Mouse (Mus musculus): ENCODE results near the gene Gm14226.
"Not testable (repeated sequence)": the region's sequence is repeated elsewhere in the genome, so short reads cannot be mapped to it uniquely, and the experiment has no call there.

Gene Gm14226

DNA sequence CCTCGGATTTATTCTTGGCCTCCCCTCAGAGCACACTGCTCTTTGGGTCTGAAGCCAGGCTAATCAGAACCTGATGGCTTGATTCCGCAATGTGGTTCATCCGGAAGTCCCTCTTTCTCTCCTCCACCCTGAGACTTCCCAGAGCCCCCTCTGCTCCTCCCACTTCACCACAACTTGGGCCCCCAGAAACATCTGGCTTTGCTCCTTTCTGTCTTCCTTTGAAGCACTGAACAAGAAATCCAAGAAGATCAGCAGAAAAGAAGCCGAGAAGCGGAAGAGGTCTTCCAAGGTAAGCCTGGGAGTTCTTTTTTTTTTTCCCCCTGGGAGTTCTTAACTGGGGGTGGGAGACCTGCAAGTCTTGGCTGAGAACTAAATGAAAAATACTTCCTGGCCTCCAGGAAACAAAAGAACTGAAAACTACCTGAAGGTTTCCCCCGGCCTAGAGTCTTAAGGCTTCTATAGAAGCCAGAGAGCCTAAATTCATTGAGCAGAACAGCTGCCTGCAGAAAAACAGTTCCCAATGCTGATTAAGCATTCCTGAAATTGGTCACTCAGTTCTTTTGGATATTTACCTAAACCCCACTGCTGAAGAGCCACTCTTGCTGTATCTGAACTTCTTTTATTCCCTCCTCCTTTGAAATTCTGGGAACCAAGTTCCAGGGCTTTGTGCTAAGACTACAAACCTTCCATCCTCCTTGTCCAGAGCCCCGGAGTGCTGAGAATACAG, 29.5 kb downstream of the Gm14226 start:
- DNase-seq (ENCODE audit: low spot score): no peak

DNA sequence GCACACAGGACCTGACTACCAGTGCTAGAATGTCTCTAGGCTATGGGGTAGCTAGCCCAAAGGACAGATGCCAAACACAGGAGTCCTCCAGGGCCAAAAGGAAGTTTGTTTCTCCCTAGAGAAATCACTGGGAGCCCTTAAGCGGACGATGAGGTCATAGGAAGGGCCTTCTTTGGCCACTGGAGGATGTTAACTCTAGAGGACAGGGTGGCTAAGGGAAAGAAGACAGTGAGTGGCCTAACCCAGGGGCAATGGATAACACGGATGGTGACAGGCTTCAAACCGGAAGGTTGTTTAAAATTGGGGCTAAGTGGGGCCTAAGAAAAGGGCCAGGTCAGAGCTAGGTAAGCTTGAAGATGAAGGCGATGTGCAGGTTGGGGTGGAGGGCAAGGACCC, 32.0 kb downstream of the Gm14226 start:
- DNase-seq (ENCODE audit: low spot score): no peak

GRCm38 (mm10) chr2:155050504-155051236, 32.6 kb downstream of the Gm14226 start:
- DNase-seq (ENCODE audit: low spot score): peak; percentile 87

DNA sequence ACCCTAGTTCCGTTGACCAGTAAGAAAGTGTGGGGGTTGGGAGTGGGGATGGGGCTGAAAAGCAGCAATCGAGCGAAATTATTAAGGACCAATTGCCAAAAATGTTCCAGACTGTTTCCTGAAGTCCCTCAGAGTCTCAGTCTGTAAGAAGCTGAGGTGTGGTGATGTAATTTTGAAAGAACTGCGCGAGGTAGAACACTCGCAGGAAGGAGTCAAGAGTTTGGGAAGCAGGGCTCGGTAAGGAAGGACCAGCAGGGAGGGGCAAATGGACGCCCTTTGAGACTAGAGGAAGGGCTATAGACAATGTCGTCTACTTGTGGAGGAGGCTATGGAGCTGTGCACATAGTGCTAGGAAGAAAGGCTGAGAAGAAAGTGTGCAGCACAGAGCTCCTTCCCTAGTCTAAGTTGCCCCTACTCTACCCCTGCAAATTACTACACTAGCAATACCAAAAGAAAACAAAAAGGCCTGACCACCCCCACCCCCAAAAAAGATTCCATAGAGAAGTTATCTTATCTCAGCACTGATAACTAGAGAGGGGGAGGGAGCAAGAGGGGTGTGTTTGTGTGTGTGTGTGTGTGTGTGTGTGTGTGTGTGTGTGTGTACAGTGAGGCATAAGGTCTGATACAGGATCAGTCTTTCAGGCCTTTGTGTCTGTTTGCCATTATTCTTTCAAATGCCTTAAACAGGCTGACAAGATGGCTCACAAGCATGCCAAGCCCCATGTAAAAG, 33.7 kb downstream of the Gm14226 start:
- DNase-seq (ENCODE audit: low spot score): no peak

- DNase-seq (ENCODE audit: low spot score): no peak
Observed at GRCm38 (mm10) chr2:155052681-155053080, 34.6 kb downstream of the Gm14226 start.

DNA sequence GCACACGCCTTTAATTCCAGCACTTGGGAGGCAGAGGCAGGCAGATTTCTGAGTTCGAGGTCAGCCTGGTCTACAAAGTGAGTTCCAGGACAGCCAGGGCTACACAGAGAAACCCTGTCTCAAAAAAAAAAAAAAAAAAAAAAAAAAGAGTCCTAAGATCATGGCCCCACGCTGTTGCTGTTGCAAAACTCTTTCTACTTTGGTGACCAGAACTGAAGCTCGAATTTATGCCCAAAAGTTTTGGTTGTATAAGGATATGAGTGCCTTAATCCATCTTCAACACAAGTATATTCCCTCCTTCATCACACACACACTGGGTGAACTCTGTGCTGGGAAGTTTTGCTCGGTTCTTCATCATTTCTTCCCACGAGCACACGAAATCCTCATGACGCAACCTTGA, 35.4 kb downstream of the Gm14226 start:
- DNase-seq (ENCODE audit: low spot score): not testable (repeated sequence)

GRCm38 (mm10) chr2:155054672-155055071, 36.6 kb downstream of the Gm14226 start:
- no peak for DNase-seq (ENCODE audit: low spot score)

GRCm38 (mm10) chr2:155056076-155056578, 38.1 kb downstream of the Gm14226 start:
- DNase-seq (ENCODE audit: low spot score): no peak

DNA sequence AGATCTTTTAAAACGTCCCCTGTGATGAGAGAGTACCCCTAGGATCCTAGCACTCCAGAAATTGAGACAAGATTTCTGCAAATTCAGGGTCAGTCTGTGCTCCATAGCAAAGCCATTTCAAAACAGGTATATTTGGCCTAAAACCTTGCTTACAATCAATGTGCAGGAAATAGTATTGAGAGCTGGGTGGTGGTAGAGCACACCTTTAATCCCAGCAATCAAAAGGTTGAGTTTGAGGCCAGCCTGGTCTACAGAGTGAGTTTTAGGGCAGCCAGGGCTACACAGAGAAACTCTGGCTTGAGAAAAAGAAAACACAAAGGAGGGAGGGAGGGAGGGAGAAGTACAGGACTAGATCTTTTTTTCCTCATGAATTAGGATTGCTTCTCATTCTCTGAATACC, 39.3 kb downstream of the Gm14226 start:
- DNase-seq (ENCODE audit: low spot score): no peak

- DNase-seq (ENCODE audit: low spot score): no peak
Observed at GRCm38 (mm10) chr2:155071027-155071426, 53.0 kb downstream of the Gm14226 start.

DNA sequence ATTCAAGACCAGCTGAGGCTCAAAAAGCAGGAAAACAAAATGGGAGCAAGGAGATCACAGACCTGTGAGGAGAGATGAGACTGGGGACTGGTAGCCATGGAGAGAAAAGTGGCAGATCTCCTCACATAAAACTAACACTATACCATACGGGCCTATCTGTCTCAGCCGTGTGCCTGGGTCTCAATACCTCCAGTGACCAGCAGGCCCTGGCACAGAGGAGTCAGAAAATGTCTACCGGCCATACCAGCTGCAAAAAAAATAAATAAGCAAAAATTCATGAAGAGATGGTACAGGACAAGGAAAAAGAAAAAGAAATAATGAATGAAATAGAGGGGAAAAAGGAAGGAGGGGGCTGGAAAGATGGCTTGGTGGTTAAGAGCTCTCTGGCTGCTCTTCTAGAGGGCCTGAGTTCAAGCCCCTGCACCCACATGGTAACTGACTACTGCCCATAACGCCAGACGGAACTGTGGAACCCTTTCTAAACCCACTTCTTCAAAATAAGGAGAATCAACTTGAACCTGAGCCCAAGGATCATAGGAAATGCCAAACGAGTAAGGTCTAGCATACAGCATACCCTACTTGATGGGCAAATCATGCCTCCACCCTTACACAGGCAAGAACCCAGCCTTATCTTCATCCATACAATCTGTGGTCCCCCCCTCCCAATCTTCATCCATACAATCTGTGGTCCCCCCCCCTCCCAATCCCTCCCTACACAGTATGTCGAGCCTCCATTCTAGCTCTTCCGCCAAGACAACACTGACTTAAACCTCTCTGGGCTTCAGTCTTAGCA, 54.5 kb downstream of the Gm14226 start:
- no peak for DNase-seq (ENCODE audit: low spot score)

GRCm38 (mm10) chr2:155073347-155073746, 55.3 kb downstream of the Gm14226 start:
- no peak for DNase-seq (ENCODE audit: low spot score)

DNA sequence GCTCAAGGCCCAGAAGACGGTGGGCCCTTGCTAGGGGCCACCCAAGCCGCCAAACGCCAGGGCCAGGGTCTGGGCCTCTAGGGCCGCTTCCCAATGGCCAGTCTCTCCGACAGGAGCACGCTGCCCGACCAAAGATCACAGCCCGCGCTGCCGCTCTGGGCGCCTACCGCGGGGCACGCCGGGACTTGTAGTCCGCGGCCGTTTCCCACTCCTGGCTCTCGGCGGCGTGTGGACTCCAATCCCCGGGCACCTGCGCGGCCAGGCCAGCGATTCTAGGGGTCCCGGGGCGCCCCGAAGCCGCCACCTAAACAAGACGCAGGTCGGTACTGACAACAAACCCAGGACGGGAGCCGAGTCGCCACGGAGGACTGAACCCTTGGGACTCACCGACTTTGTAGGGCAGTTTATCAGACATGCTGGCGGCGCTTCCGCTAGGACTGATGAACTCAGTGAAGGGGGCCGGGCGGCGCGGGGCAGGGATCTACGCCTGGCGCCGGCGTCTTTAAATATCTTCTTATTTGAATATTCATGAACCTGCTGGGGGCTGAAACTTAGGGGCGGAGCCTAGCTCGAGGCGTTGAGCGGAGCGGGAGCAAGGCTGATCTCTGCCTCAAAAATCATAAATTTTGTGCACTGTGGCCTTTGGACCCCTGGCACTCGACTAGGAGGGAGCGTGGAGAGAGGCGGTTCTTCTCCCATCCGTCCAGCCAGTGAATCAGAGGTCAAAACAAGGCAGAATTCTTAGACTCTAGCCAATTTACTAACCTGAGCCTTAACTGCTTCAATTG, 56.1 kb downstream of the Gm14226 start, which contains the start of gene Ahcy:
Gene Ahcy (minus strand): TSS at position 520 of the 788 bp plus-strand sequence.
- DNase-seq (ENCODE audit: low spot score): peak; percentile 80

DNA sequence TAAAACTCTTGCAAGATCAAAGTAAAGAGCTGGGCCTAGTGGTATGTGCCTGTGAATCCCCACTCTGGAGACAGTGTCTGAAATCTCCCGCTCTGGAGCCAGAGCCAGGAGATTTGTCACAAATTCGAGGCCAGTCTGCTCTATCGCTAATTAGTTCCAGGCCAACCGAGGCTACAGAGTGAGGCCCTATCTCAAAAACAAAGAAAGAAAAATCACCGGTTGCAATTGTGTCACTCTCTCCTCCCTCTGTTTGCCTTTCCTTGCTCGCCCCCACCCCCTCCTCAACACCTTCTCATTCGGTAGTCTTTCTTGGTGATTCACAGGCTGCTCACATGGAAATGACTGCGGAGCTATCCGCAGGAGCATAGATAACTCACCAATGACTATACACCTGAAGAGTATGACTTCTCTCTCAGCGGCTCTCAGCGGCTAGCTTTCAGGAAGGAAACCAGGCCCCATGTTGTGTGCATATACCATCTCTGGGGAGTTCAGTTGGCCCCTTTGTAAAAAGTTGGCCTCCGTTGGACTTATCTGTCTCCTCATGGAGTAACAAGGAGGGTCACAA, 56.8 kb downstream of the Gm14226 start:
- no peak for DNase-seq (ENCODE audit: low spot score)

- DNase-seq (ENCODE audit: low spot score): no peak
Observed at GRCm38 (mm10) chr2:155075649-155076048, 57.6 kb downstream of the Gm14226 start.

Measured in ovary, postnatal 10 days (tissue).